Mouse (Mus musculus) T-cell, adult 66 days (primary cell): ENCODE results near the gene Ndn. TPM values are rescaled to one million over a fixed set of nuclear protein-coding genes. Genes with fewer than 3 reads are reported as not detected.

Source experiments
- total RNA-seq, 2 experiments: library from RNA; stranded (reverse); gene quantifications; 3 replicates in 1 of 2; 4 replicates in 1 of 2; pipeline ENCODE4 v1.2.4; 2023

Gene Ndn
- not detected for total RNA-seq

GRCm38 (mm10) chr7:62346269-62346668 lies at the start of gene Ndn:
Gene Ndn, plus strand, starts transcription at chr7:62346569.

GRCm38 (mm10) chr7:62376510-62377304 lies 30.3 kb downstream of the Ndn start, which contains the start of gene Magel2:
Gene Magel2, plus strand, starts transcription at chr7:62377010.

Other genes starting within 250 kb of the Ndn start
- gene Magel2, start 30.4 kb downstream of the Ndn start, total RNA-seq = not detected
- under 1 TPM in 1 of 2 experiments, not detected in 1; 0.29 TPM for gene Mkrn3, start 73.6 kb downstream of the Ndn start, total RNA-seq
- under 1 TPM; 0.21 to 0.35 TPM for gene Peg12, start 117.9 kb downstream of the Ndn start, total RNA-seq